Mouse (Mus musculus): ENCODE measurements around the gene Tcte3.
"Not testable (repeated sequence)": the region's sequence is repeated elsewhere in the genome, so short reads cannot be mapped to it uniquely, and the experiment has no call there.

DNA sequence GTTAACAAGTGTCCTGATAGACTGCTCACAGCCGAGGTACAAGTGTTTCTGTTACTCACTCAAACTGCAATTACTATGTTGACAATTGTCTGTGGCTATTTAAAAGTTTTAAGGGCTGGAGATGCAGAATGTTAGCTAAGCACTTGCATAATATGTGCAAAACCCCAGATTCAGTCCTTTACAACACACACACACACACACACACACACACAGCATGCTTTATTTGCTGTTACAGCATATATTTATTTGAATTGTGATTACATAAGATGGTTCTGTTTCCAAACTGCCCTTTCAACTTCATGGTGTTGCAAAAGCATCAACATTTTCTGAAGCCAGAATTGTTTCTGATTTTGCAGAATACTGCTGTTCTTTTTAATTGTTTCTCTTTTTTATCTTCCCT is 9.1 kb upstream of the Tcte3 start:
- not testable (repeated sequence) for TF ChIP-seq CTCF, POLR2A (IDR thresholded peaks at IDR 0.05; ENCODE audit: insufficient read depth, low read depth, low read length)
